Mouse (Mus musculus) midbrain, postnatal 0 days (tissue): ENCODE measurements around the gene Sparc. TPM values are rescaled to one million over a fixed set of nuclear protein-coding genes. Genes with fewer than 3 reads are reported as not detected.

Experiments used
- ATAC-seq: fragments of 200-750 bp; cut with Nextera tagmentation; 2 replicates; pipeline ENCODE4 v1.8.0; 2017; ENCODE audit warnings: moderate number of reproducible peaks, mild to moderate bottlenecking, moderate TSS enrichment, moderate library complexity; ENCODE audit not compliant: low FRiP score
- DNase-seq: peaks from one replicate; pipeline ENCODE4 v3.0.0-alpha.2; 2015; ENCODE audit warnings: low spot score
- H3K27ac ChIP-seq: fragments of 300-500 bp; sonication (generic); 2 replicates; pipeline ENCODE4 v1.5.1; 2014; ENCODE audit warnings: low read depth, mild to moderate bottlenecking, low read length, mixed read lengths
- H3K27me3 ChIP-seq: fragments of 300-500 bp; sonication (generic); 2 replicates; pipeline ENCODE4 v1.6.1; 2014; ENCODE audit warnings: low read length, control low read depth, mixed read lengths; ENCODE audit not compliant: insufficient read depth
- H3K36me3 ChIP-seq: fragments of 300-500 bp; sonication (generic); 2 replicates; pipeline ENCODE4 v1.6.1; 2014; ENCODE audit warnings: low read length, control low read depth, mixed read lengths; ENCODE audit not compliant: insufficient read depth
- H3K4me1 ChIP-seq: fragments of 300-500 bp; sonication (generic); 2 replicates; pipeline ENCODE4 v1.6.1; 2014; ENCODE audit warnings: mild to moderate bottlenecking, control low read depth, antibody characterized with exemption, low read length, mixed read lengths; ENCODE audit not compliant: insufficient read depth
- H3K4me2 ChIP-seq: fragments of 300-500 bp; sonication (generic); 2 replicates; pipeline ENCODE4 v1.6.1; 2014; ENCODE audit warnings: low read depth, mild to moderate bottlenecking, low read length, mixed read lengths; ENCODE audit not compliant: poor library complexity, severe bottlenecking
- H3K4me3 ChIP-seq: fragments of 300-500 bp; sonication (generic); 2 replicates; pipeline ENCODE4 v1.5.1; 2014; ENCODE audit warnings: low read depth, mild to moderate bottlenecking, low read length, moderate library complexity
- H3K9ac ChIP-seq: fragments of 300-500 bp; sonication (generic); replicated peaks from 2 replicates; pipeline ENCODE4 v1.6.1; 2014; ENCODE audit warnings: mild to moderate bottlenecking, low read length, moderate library complexity, mixed read lengths; ENCODE audit not compliant: poor library complexity, severe bottlenecking
- H3K9me3 ChIP-seq: fragments of 300-500 bp; sonication (generic); 2 replicates; pipeline ENCODE4 v1.6.1; 2016; ENCODE audit warnings: low read length, control low read depth
- CTCF ChIP-seq: IDR thresholded peaks from 2 replicates; pipeline ENCODE4 v1.5.1; 2016; ENCODE audit warnings: antibody characterized with exemption, mild to moderate bottlenecking
- WGBS: fragments of 180-500 bp; shearing (Covaris S2); extraction: QIAGEN DNeasy Blood & Tissue Kit; methylation state at CpG from one replicate; pipeline ENCODE4 v1.1.7; 2014; 5-methylcytosine and 5-hydroxymethylcytosine counted together
- polyA plus RNA-seq: library from polyadenylated mRNA; unstranded; fragments of >200 nt; fragmentation: Nextera tagmentation; extraction: Ambion mirVana; gene quantifications from 2 replicates; pipeline ENCODE4 v1.2.1, GENCODE M21; 2015
- total RNA-seq: library from RNA; depleted of rRNA; stranded (reverse); fragments of >200 nt; gene quantifications from 2 replicates; pipeline ENCODE4 v1.2.3, GENCODE M21; 2014

The Sparc gene
- total and polyA plus RNA-seq, 2 experiments from 2014 or later: 313 to 570 TPM

DNA sequence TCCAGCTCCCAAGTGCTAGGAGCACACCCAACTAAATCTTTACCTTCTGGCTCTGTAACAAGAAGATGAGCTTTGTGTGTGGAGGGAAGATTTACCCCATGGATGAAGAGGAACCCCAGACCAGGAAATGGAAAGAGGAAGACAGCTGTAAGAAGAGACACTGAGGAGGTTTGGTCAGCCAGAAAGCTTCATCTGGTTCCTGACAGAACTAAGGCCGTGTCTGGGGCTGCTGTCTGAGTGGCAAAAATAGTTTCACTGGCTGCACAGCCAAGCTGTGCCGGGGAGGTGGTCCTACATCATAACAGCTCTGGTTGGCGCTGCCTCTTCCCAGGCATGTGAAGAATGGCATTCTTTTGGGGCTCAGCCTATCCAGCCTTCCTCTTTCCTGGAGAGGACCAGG, 10.0 kb upstream of the Sparc start:
- WGBS: 72% methylated on average over 3 of the region's 3 CpGs
- no peak for ATAC-seq

GRCm38 (mm10) chr11:55429973-55430372, 7.0 kb upstream of the Sparc start:
- 92% methylated on average over 2 of the region's 2 CpGs for WGBS
- H3K4me1 ChIP-seq: no peaks in the 10 kb centered on the region
- H3K4me2 ChIP-seq: no peak overlapping the region
- DNase-seq: no peak
- no peaks in the 10 kb centered on the region for H3K27me3 ChIP-seq
- H3K4me3 ChIP-seq: no peak overlapping the region
- TF ChIP-seq CTCF: no peak
- no peak overlapping the region for H3K27ac ChIP-seq
- no peaks in the 10 kb centered on the region for H3K9me3 ChIP-seq
- no peaks in the 10 kb centered on the region for H3K36me3 ChIP-seq
- ATAC-seq: no peak
- H3K9ac ChIP-seq: no peak overlapping the region

More for the DNA sequence above, 10.0 kb upstream of the Sparc start:
- Histone ChIP-seq H3K9ac (no peak overlapping the region), H3K4me3 (no peak overlapping the region), H3K4me2 (no peak overlapping the region), H3K9me3 (no peaks in the 10 kb centered on the region), H3K36me3 (no peaks in the 10 kb centered on the region), H3K4me1 (no peaks in the 10 kb centered on the region), H3K27ac (no peak overlapping the region), H3K27me3 (no peaks in the 10 kb centered on the region)
- DNase-seq: no peak
- no peak for TF ChIP-seq CTCF

GRCm38 (mm10) chr11:55428186-55429012, 5.4 kb upstream of the Sparc start:
- no peak overlapping the region for H3K4me2 ChIP-seq
- 0 out of 2 replicates have a peak, but pooled peaks cover 5% of the 10 kb centered on the region for H3K4me1 ChIP-seq
- no peaks in the 10 kb centered on the region for H3K36me3 ChIP-seq
- H3K9me3 ChIP-seq: no peaks in the 10 kb centered on the region
- ATAC-seq: peak; percentile 47; the same call in 1 of the 2 replicates
- TF ChIP-seq CTCF: no peak
- WGBS: 38% methylated on average over 16 of the region's 16 CpGs
- no peaks in the 10 kb centered on the region for H3K27me3 ChIP-seq
- DNase-seq: peak; percentile 90
- H3K4me3 ChIP-seq: no peak overlapping the region
- no peak overlapping the region for H3K9ac ChIP-seq
- H3K27ac ChIP-seq: no peak overlapping the region

DNA sequence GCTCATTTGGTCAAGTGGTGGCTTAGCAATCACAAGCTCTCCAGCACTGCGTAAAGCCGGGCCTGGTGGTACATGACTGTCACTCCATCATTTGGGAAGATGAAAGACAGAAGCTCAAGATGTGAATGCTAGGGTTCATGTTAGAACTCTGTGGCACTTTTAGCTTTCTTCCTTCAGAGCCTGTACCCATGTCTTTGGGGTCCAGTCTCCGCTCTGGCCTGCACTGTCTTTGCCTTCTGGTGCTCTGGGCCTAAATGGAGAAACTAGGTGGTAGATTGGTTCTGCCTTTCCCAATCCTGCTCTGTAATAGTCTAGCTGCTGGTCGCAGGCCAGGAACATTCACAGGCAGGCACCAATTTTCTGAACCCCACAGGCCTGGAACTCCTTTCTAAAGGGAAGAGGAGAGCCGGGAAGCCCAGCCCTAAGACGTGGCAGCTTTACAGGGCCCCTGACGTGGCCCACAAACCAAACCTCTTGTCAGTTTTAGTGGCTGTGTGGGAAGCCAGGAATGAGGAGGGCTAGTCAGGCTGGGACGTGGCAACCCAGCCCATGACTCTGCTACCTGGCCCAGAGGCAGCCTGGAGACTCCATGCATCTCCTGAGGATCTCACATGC, 1.9 kb upstream of the Sparc start:
- H3K9ac ChIP-seq: no peak overlapping the region
- H3K9me3 ChIP-seq: no peaks in the 10 kb centered on the region
- no peaks in the 10 kb centered on the region for H3K36me3 ChIP-seq
- no peak for TF ChIP-seq CTCF
- H3K4me2 ChIP-seq: no peak overlapping the region
- 75% methylated on average over 8 of the region's 8 CpGs for WGBS
- H3K27ac ChIP-seq: no peak overlapping the region
- H3K27me3 ChIP-seq: no peaks in the 10 kb centered on the region
- ATAC-seq (no peak), DNase-seq (no peak)
- 0 out of 2 replicates have a peak, but pooled peaks cover 5% of the 10 kb centered on the region for H3K4me1 ChIP-seq
- no peak overlapping the region for H3K4me3 ChIP-seq

DNA sequence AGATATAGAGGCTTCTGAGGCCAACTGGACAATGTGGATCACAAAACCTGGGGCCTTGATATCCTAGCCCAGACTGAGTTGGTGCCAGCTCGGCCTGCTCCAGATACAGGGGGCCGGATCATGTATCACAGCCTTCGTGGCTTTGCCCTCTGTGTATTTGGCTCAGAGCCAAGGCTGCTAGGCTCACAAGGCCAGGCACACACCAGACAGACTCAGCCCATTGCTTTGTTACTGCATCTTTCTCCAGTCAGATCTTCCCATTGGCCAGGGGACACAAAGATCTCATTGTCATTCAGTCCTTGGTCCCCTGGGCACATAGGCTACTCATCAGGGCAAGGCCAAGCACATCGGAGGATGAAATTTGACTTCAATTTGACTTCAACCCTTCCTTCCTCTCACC, 773 bp upstream of the Sparc start:
- Histone ChIP-seq H3K36me3 (no peaks in the 10 kb centered on the region), H3K9me3 (no peaks in the 10 kb centered on the region), H3K27me3 (no peaks in the 10 kb centered on the region), H3K4me1 (0 out of 2 replicates have a peak, but pooled peaks cover 5% of the 10 kb centered on the region), H3K27ac (0 out of 2 replicates have a peak overlapping the region, but pooled peaks have one; percentile 26), H3K9ac (no peak overlapping the region), H3K4me2 (no peak overlapping the region), H3K4me3 (no peak overlapping the region)
- WGBS: 18% methylated on average over 4 of the region's 4 CpGs
- no peak for TF ChIP-seq CTCF
- peak; percentile 77 for DNase-seq
- ATAC-seq: peak; percentile 64
